Comparison of ENCODE assay signal across 8 mouse cellular contexts in genomic region chr7:79920344-79920983, GRCm38 (mm10). TPM values are rescaled to one million over a fixed set of nuclear protein-coding genes. Genes with fewer than 3 reads are reported as not detected.
DNase-seq lines count a peak whose midpoint lies in the region; ATAC-seq lines count a peak whose summit lies in the region.

Ap3s2 (minus strand) TSS chr7:79920649.

- ATAC-seq in CD4-positive, CD25-positive, alpha-beta regulatory T cell, adult 4 months: peak; percentile 99
- ATAC-seq in heart, embryonic 14.5 days (ENCODE audit: insufficient number of reproducible peaks, insufficient read depth, low FRiP score, low read depth): peak; percentile 89
- ATAC-seq in liver, embryonic 13.5 days (ENCODE audit: low read depth): peak; percentile 95
- ATAC-seq in stomach, embryonic 16.5 days (ENCODE audit: insufficient read depth, low FRiP score): peak; percentile 94

- H3K27ac ChIP-seq in heart, embryonic 14.5 days (replicated peaks in 1 of 2; ENCODE audit: control insufficient read depth in 1 of 2, insufficient read depth in 1 of 2, low read depth in 2 of 2, low read length in 2 of 2): peak within 1 kb of the TSS; percentile 77 to 83
- no peak within 1 kb of the TSS; the same call in 1 of the 2 replicates for H3K27ac ChIP-seq in liver, embryonic 13.5 days
- H3K27ac ChIP-seq in stomach, embryonic 16.5 days (ENCODE audit: low read length): peak within 1 kb of the TSS; percentile 71

- H3K4me3 ChIP-seq in heart, embryonic 14.5 days (ENCODE audit: control insufficient read depth in 1 of 2, insufficient read depth in 1 of 2, low read depth in 1 of 2, low read length in 2 of 2): peak within 1 kb of the TSS; percentile 61 to 85
- peak within 1 kb of the TSS; percentile 81 for H3K4me3 ChIP-seq in liver, embryonic 13.5 days (replicated peaks)
- H3K4me3 ChIP-seq in stomach, embryonic 16.5 days (replicated peaks; ENCODE audit: low read length): peak within 1 kb of the TSS; percentile 91

- peak within 1 kb of the TSS; percentile 90 for H3K9ac ChIP-seq in heart, embryonic 14.5 days (ENCODE audit: low read length)
- peak within 1 kb of the TSS; percentile 83 for H3K9ac ChIP-seq in liver, embryonic 13.5 days
- H3K9ac ChIP-seq in stomach, embryonic 16.5 days (ENCODE audit: low read length): peak within 1 kb of the TSS; percentile 96

- H3K27me3 ChIP-seq in heart, embryonic 14.5 days (ENCODE audit: control insufficient read depth, insufficient read depth, low read length): no peaks in the 10 kb centered on the region
- H3K27me3 ChIP-seq in liver, embryonic 13.5 days: no peaks in the 10 kb centered on the region
- H3K27me3 ChIP-seq in stomach, embryonic 16.5 days (ENCODE audit: control insufficient read depth, insufficient read depth, low read length): no peaks in the 10 kb centered on the region

- peak within 1 kb of the TSS; percentile 78 for H3K4me2 ChIP-seq in heart, embryonic 14.5 days (ENCODE audit: low read length)
- peak within 1 kb of the TSS; percentile 68 for H3K4me2 ChIP-seq in liver, embryonic 13.5 days
- peak within 1 kb of the TSS; percentile 57 for H3K4me2 ChIP-seq in stomach, embryonic 16.5 days (ENCODE audit: low read depth, low read length)

- under 1% methylated on average over 34 of the region's 34 CpGs for WGBS in heart, embryonic 14.5 days
- under 1% methylated on average over 34 of the region's 34 CpGs for WGBS in liver, embryonic 13.5 days (ENCODE audit: insufficient replicate concordance)
- under 1% methylated on average over 34 of the region's 34 CpGs for WGBS in stomach, embryonic 16.5 days

- peak; percentile 71 for DNase-seq in c-Kit-negative CD71-positive TER-119-positive erythroid progenitor cells, embryonic 14.5 days (ENCODE audit: low read depth, low spot score)
- peak; percentile 80 for DNase-seq in fibroblast of lung, adult 2 months (ENCODE audit: low read depth)
- peak; percentile 91 for DNase-seq in kidney, postnatal 14 days
- DNase-seq in liver, embryonic 13.5 days: peak; percentile 80
- DNase-seq in neural tube, embryonic 10.5 days (ENCODE audit: extremely low spot score, low spot score): peak; percentile 90

- H3K36me3 ChIP-seq in heart, embryonic 14.5 days (ENCODE audit: control insufficient read depth, insufficient read depth, low read length): peaks cover 9% of the 10 kb centered on the region; the same call in 1 of the 2 replicates
- peaks cover 4% of the 10 kb centered on the region; the same call in 1 of the 2 replicates for H3K36me3 ChIP-seq in liver, embryonic 13.5 days
- H3K36me3 ChIP-seq in stomach, embryonic 16.5 days (ENCODE audit: control insufficient read depth, insufficient read depth, low read length): no peaks in the 10 kb centered on the region; the same call in 1 of the 2 replicates

- H3K9me3 ChIP-seq in heart, embryonic 14.5 days (ENCODE audit: control insufficient read depth, low read length): no peaks in the 10 kb centered on the region
- no peaks in the 10 kb centered on the region for H3K9me3 ChIP-seq in liver, embryonic 13.5 days (replicated peaks)
- no peaks in the 10 kb centered on the region for H3K9me3 ChIP-seq in stomach, embryonic 16.5 days (replicated peaks; ENCODE audit: control insufficient read depth, low read length)

- peaks cover 0 to 11% of the 10 kb centered on the region in 2 experiments; a peak in 2 of 4 replicates for H3K4me1 ChIP-seq in heart, embryonic 14.5 days (ENCODE audit: control insufficient read depth in 2 of 2, insufficient read depth in 2 of 2, low read length in 2 of 2)
- peaks cover 18% of the 10 kb centered on the region for H3K4me1 ChIP-seq in liver, embryonic 13.5 days (replicated peaks)
- H3K4me1 ChIP-seq in stomach, embryonic 16.5 days (ENCODE audit: control insufficient read depth, insufficient read depth, low read length): peaks cover 6% of the 10 kb centered on the region

RNA-seq across cellular contexts. Expression of gene Ap3s2, which starts in this region (rescaled TPM):
- 10 to 100 TPM; 31.8 to 32.9 TPM for polyA plus RNA-seq in CD4-positive, CD25-positive, alpha-beta regulatory T cell, adult 4 months (2017; shearing (Covaris generic))
- polyA plus RNA-seq in heart, embryonic 14.5 days (2014; fragmentation: Nextera tagmentation; extraction: Ambion mirVana): 27.7 and 28.1 TPM in 2 replicates
- polyA plus RNA-seq in liver, embryonic 13.5 days (2015; fragmentation: Nextera tagmentation; extraction: Ambion mirVana): 11.3 and 17.1 TPM in 2 replicates
- polyA plus RNA-seq in stomach, embryonic 16.5 days (2015; fragmentation: Nextera tagmentation; extraction: Ambion mirVana): 23.9 and 26.4 TPM in 2 replicates
